Mouse (Mus musculus) heart, postnatal 36 days (tissue): Measurements from ENCODE around the gene Sfxn5. TPM values are rescaled to one million over a fixed set of nuclear protein-coding genes. Genes with fewer than 3 reads are reported as not detected.

Source experiments
- DNase-seq, 2 experiments: peaks; one replicate each; pipeline ENCODE4 v3.0.0; 2021 to 2022
- intact Hi-C: fragments of 180-260 bp; cut with DNase I; formaldehyde crosslinking; loops from one replicate; pipeline ENCODE4 v1.15.1; 2025
- total RNA-seq, 2 experiments: library from RNA; stranded (reverse); gene quantifications; 2 replicates each; pipeline ENCODE4 v1.2.3; 2021

Gene Sfxn5
- total RNA-seq, 2 experiments from 2014 or later: 3.4 to 4.1 TPM

DNA sequence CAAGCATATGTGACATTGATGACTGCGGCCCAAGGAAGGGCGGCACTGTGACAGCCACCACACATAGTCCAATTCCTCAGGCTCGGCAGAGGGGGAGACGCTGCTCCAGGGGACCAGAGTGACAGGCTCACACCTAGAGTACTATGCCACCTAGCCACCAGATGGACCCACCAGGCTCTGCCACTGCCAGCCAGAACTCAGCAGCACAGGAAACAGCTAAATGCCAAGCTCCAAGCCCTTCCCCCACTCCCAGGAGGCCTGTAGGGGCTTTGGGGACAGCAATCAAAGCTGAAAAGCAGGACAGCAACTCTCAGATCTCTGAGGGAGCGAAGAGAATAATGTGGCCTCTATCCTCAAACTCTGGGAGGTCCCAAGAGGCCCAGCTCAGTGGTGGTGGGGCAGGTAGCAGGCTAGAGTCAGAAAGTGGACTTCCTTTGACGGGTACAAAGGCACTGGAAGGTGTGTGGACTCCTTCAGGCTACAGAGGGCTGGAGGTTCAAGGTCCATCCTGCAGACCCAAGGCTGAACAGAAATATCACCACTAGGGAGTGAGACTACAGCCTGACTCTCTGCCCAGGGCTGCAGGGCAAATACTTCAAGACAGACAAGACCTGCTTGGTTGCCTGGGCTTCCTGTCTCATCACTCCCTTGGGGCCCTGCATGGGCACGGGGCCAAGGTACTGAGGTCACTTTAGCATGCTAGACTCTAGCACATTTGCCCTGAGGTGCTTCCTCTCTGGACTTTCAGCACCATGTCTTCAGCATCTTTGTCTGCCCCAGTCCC is 37.6 kb downstream of the Sfxn5 start:
- intact Hi-C loops: no loop called here
- DNase-seq: peak; percentile 42 to 66

DNA sequence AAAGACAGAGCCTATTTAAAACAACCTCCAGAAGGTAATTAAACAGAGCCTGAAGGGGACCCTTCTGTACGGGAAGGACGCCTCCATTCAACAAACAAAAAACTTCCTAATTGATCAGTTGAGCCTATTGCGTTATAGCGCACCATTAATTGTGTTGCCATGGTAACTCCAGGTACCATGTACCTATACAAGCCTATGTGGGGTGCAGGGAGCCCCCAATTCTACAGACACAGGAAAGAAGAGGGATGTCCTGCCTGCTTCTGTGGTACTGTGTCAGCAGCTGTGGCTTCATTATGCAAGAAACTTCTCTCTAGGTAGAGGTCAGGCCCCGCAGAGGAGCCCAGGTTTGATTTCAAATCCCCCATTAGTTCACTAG is 39.2 kb downstream of the Sfxn5 start:
- no peak for DNase-seq
- intact Hi-C loops: no loop called here

DNA sequence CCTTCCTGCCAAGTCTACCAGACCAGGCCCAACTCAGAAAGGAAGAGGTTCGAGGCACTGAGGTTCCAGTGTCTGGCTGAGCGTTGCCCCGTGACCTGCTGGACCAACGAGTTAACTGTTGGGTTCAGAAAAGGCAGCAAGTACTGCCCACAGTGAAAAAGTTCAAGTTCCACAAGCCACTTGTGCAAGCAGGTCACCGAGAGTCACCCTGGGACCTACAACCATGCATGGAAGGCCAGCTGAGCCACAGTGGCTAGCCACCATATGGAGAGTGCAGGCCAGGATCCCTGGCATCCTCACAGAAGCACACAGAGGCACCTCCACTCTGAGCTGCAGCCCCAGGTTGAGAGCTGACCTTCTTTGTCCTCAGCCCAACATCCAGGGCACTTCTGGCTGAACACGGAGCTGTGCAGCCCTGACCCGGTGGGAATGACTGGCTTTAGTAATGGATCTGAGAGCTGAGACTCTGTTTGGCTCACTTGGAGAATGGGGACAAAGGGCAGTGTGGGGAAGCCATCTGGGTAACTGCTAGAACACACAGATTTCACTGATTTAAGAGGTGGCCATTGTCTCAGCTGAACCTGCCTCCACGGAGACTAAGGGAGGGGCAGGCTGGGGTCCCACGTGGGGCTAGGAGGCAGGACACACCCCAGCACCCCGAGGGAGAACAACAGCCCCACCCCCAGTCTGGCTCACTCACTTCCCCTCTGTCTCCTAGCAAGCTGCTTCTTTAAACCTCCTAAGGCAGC is 39.8 kb downstream of the Sfxn5 start:
- intact Hi-C loops: no loop called here
- no peak for DNase-seq

GRCm38 (mm10) chr6:85290869-85291824 is 42.1 kb downstream of the Sfxn5 start:
- DNase-seq: no peak
- intact Hi-C loops: no loop called here

DNA sequence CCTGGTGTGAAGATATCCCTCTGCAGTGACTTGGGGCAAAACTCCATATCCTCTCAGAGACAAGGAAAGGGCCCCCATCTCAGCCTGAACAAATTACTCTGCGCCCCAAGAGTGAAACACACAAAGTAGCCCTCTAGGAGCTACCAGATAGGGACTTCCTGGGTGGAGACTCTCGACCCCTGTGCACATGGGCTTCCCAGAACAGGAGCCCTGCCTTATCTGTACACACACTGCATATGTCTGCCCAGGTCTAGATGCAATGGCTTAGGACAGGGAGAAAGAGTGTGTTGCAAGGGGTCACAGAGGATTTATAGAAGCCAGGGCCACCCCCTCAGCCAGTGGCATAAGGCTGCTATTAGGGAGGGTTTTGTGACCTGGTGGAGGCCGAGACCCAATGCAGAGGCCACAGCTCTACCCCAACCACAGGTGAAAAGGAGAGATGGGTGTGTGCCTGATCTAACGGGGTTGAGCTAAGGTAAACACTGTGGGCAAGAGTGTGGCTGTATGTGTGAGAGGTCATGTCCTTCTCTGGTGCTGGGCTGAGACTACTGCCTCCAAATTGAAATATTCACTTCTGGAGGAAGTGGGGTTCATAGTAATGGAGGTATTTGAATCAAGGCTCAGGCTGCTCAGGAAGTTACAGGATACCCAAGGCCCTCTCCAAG is 44.9 kb downstream of the Sfxn5 start:
- no peak for DNase-seq
- intact Hi-C loops: no loop called here

- no peak for DNase-seq
- intact Hi-C loops: no loop called here
Measured at GRCm38 (mm10) chr6:85286283-85287047, 46.8 kb downstream of the Sfxn5 start.

- intact Hi-C loops: no loop called here
- no peak for DNase-seq
Measured at GRCm38 (mm10) chr6:85280871-85281270, 52.4 kb downstream of the Sfxn5 start.

- intact Hi-C loops: no loop called here
- no peak for DNase-seq
Measured at GRCm38 (mm10) chr6:85276571-85276970, 56.7 kb downstream of the Sfxn5 start.

GRCm38 (mm10) chr6:85272436-85272835 is 60.8 kb downstream of the Sfxn5 start:
- no peak for DNase-seq
- intact Hi-C loops: no loop called here

DNA sequence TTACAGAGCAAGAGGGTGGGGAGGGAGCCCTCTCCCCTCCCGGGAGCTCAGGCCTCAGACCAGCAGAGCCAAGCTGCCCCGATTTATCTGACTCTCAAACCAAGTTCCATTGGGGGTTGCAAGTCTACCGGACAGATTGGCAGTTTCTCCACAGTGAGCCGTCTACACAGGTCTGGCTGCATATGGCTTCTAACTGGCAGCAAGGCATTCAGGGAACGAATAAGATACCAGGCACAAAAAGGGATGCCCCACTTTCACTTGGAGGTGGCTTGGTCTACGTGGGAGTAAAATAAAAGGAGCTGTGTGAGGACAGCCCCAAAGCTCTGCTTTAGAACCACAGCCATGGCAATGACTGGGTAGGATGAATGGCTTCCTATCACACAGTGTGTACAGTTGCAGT is 67.2 kb downstream of the Sfxn5 start:
- intact Hi-C loops: no loop called here

DNA sequence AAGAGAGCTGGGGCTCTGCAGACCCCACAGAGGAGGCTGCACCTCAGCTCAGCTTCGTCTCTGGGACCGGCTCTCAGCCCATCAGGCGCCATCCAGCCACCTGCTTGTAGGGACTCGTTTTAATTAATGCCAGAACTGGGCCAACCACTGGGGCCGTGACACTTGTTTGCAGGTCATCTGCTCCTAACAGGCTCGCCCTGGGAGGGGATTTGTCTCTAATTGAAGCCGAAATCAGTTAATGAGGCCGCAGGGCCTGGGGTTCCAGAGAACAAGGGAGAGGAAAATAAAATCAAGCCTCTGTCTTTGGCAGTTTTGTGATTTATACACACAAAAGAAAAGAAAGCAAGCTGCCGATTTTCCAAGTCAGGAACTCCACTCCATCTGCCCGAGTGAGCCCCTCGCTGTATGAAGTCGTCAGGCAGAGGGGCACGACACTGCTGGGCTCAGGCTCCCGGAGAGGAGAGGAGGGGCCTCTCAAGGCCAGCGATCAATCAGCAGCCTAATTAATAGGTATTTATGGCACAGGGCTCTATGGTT is 68.2 kb downstream of the Sfxn5 start:
- intact Hi-C loops: no loop called here
- DNase-seq: no peak

More for the DNA sequence above, 67.2 kb downstream of the Sfxn5 start:
- DNase-seq: no peak

GRCm38 (mm10) chr6:85262865-85263515 is 70.2 kb downstream of the Sfxn5 start:
- intact Hi-C loops: loop anchor here (2.0 kb wide), 2 partner anchors 130 to 148 kb away; no protein-coding TSS in a partner anchor
- peak; percentile 44 to 55 for DNase-seq

GRCm38 (mm10) chr6:85259094-85259630 is 74.1 kb downstream of the Sfxn5 start:
- intact Hi-C loops: no loop called here
- DNase-seq: no peak

DNA sequence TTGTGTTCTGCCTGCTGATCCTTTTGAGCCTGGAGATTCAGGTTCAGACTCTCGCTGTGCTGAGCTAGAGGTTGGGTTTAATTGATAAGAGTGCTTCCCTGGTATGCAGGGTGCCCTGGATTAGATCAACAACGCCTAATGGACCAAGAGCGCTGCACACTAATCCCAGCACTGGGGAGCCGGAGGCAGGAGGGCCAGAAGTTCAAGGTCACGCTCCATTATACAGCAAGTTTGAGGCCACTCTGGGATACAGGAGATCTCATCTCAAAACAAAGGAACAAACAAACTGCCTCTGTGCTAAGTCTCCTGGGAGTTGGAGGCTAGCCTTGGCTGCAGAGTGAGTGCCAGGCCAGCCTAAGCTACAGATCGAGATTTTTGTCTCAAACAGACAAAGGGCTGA is 77.6 kb downstream of the Sfxn5 start:
- DNase-seq: no peak
- intact Hi-C loops: no loop called here

GRCm38 (mm10) chr6:85253994-85254541 is 79.2 kb downstream of the Sfxn5 start:
- intact Hi-C loops: no loop called here
- DNase-seq: peak; percentile 24 to 52

GRCm38 (mm10) chr6:85253275-85253674 is 79.9 kb downstream of the Sfxn5 start:
- intact Hi-C loops: no loop called here
- no peak for DNase-seq

- DNase-seq: no peak
- intact Hi-C loops: no loop called here
Measured at GRCm38 (mm10) chr6:85252251-85253058, 80.8 kb downstream of the Sfxn5 start.
